Mouse (Mus musculus) thymus, postnatal 25 days (tissue): Measurements from ENCODE around the gene Tmem62.
"Not testable (repeated sequence)": the region's sequence is repeated elsewhere in the genome, so short reads cannot be mapped to it uniquely, and the experiment has no call there.

Source experiments
- DNase-seq: peaks from one replicate; pipeline ENCODE4 v3.0.0; 2022

Tmem62 gene

DNA sequence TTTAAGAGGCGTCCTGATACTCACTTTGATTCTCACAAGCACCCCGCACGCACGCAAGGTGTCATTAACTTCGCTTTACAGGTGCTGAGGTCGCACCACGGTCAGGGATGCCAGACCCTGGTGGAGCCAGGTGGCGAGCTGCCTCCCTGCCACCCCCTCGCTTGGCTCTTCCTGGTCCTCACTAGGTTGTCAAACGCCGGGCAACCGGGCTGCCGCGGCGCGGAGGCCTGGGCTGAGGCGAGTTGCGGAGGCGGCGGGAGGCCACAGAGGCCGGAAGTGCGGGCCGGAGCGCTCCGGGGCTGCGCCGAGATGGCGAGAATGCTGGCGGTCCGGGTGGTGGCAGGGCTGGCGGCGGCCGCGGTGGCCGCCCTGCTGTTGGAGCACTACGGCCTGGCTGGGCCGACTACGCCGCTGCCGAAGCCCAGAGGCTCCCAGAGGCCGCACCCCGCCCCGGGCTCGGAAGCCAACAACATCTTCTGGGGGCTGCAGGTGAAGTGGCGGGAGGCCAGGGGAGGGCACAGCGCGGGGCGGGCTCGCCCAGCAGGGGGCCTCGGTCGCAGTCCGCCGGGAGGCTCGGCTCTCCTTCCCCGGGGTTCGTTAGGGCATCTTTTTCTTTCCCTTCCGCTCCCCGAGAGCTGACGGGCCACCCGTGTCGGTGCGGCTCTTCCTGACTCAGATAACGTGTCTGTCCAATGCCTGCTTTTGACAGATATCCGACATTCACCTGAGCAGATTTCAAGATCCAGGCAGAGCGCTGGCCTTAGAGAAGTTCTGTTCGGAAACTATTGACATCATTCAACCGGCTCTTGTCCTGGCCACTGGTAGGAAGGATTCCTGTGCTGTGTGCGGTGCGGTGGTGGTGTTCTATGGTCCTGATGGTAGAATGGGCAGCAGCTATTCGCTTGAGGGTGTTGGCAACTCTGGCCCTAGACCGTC, at the start of gene Tmem62:
TSS of gene Tmem62 (plus strand) at position 28 of the 936 bp plus-strand sequence.
- peak; percentile 84 for DNase-seq

DNA sequence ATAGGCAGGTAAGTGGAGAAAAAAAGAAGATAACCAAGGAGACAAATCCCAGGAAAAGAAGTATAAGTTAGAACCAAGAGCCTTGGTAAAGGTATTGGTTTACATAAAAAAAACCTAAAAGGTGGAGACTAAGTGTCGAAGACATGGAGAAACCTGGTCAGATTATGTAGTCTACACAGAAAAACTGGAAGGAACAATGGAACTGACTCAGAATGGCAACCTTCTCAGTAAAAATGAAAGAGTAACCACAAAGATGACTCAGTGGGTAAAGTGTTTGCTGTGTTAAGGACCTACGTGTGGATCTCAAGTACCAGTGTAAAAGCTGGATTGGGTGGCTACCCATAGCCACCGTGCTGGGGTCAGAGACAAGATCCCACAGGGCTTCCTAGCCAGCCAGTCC, 43.8 kb upstream of the Tmem62 start:
- no peak for DNase-seq

DNA sequence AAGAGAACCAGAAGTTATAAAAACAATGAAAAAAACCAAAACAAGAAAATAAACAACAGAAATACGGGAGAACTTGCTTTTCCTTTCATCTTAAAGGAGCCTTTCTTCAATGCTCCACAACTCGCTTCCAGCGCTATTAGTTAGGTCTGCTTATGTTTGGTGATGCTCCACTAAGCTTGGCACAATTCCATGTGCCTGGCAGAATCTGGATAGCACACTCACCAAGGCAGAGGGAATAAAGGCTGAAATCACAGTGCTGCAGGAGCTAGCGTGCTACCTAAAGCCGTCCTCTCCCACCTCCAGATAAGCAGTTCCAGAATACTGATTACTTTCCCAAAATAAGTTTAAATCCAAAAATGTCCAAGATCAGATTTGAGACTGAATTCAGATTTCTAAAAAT, 25.6 kb upstream of the Tmem62 start:
- DNase-seq = no peak

DNA sequence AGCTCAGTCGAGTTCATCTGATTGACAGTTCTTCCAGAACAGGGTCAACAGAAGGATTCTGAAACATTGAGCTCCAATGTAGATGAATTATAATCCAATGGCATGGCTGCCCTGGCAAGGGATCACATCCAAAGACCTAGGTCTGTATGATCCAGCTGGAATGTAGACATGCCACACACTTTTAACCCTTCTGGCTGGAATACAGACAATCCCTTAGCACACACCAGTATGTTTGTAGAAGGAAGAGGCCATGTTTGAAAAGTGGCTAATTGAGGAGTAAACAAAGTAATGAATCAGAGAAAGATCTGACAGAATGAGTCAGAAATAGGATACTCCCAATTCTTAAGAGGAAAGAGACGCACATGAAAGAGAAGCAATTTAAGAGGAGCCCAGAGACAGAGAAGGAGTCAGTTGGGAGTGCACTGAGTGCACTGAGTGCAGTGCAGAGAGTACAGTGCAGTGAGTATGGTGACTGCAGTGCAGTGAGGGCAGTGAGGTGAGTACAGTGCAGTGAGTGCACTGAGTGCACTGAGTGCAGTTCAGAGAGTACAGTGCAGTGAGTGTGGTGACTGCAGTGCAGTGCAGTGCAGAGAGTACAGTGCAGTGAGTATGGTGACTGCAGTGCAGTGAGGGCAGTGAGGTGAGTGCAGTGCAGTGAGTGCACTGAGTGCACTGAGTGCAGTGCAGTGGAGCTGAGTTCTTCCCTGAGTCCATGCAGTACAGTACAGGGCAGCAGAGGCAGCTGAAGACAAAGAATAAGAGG, 24.5 kb upstream of the Tmem62 start:
- DNase-seq = no peak

DNA sequence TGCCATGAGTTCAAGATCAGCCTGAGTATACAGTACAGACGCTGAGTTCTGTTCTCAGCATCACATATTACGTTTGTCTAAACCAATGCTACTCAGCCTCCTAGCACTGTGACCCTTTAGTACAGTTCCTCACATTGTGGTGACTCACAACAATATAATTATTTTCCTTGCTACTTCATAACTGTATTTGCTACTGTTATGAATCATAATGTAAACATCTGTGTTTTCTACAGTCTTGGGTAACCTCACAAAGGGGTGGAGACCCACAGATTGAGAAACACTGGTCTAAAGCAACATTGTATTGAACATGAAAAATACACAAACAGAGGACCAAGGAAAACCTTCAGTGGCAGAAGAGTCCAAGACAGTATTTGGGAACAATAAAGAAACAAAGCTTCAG, 17.5 kb upstream of the Tmem62 start:
- no peak for DNase-seq

DNA sequence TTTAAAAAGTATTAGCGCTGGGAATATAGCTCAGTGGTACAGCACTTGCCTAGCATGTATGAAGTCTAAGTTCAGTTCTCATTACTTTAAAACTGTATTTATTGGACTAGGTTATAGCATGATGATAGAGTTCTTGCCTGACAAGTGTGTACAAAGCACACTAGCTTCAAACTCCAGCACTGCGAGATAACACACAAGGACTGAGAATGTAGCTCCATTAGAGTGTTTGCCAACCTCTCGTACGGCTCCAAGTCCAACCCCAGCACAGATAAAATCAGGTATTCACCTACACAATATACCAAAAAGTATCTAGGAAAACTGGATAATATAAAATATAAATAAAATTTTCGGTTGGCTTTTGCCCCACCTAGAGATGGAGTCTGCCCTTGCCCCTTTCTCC, 17.0 kb upstream of the Tmem62 start:
- DNase-seq = no peak

DNA sequence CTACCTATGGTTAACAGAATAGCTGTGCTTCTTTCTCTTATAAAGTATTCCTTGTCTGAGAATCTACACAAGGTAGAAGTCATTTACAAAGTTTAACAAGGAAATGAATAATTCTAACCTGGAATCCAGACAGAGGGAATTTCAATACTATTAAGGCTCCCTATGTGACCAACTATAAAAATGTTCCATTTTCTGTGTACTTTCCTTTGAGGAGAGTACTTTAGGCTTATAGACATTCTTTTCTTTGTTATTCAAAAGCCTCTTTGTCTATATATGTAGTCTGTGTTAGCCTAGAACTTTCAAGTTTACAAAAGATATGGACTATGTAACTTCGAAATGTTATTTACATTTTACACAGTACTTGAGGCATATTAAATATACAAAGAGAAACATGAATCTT, 16.6 kb upstream of the Tmem62 start:
- DNase-seq = no peak

DNA sequence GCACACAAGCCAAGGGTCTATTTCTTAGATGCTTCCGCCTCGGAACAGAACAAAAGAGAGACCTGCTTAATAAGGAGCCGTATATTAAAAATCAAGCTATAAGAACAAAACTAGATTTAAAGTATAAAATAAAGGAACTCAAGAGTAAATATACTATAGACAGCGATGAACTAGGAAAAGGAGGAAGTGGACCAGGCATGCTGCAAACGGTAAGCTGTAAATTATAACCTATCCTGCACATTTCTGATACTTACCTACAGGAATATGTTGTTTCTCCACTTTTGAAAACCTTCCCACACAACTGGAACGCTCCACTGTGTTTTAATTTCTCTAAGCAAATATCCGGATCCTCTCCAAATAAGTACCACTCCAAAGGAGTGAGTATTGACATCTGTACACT, 13.7 kb upstream of the Tmem62 start:
- DNase-seq = no peak

DNA sequence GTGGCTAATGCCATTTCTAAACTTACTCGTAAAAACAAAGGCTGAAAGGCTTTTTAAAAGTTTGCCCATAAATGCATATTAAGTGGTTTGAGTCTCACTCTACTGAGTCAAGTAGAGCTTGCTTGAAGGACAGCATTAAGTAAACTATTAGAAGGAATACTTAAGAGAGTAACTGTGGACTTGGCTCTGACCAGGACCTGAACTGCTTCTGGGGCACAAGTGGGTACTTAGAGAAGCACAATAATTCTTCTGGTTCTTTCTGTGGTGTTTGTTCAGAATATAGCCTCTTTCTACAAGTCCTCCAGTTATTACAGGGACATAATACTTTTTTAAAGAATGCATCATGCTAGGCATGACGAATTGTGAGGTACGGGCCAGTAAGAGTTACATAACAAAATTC, 11.3 kb upstream of the Tmem62 start:
- DNase-seq = no peak

DNA sequence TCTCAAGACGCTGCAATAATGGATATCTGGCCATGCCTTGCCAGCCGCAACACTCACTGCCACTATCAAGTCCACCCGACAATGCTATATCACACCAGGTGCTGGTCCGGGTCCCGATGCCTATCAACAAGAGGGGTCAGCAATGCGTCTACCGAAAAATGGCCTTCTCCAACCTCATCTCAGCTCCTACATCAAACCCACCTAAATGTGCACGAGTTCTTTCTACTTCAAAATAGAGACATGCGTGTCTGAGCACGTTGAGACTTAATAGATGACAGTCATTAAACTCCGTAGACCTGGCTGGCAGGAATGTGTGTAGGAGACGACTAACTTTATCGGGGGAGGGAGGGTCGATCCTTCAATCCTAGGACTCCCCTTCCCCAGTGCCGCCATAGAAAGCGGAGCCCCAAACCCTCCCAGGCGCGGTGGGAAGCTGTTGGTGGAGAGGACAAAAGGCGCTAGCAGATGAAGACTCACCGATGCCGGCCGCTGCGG, 6.7 kb upstream of the Tmem62 start:
- DNase-seq = no peak

DNA sequence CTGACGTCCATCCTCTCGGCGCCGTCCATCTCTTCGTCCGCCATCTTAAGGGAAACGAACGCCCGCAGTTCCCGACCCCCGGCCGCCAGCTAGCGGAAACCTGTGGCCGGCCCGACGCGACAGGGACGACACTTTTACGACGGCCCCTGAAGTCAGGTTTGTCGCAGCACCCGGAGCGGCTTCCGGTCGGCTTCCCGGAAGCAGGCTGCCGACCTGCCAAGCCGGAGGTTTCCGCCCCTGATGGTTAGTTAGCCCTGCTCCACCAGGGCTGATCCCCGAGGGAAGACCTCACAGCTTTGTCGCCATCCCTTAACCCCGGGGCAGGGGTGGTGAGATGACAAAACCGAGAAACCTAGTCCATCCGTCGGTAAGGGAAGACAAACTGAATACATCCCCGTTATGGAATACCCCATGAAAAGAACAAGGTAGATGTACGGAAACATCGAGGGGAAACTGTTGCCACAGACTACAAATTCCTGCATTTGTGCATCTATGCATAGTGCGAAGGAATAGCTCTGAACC, 6.2 kb upstream of the Tmem62 start, which contains the start of gene Ubr1:
TSS of gene Ubr1 (minus strand) at position 157 of the 522 bp plus-strand sequence.
- DNase-seq = peak; percentile 87

DNA sequence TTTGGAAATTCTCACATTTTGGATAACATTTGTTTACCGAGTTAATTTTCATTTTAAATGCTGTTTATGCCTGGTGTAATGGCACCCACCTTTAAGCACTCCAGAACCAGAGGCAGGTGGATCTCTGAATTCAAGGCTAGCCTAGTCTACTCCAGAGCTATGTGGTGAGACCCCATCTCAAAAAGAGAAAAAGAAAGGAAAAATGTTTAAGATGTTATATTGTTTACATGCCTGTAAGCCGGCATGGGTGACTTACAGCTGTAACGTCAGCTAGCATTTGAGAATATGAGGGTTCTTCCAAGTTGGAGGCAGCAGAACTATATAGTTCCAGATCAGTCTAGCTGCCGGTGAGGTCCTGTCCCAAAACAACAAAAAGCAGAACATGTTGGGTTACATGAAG, 5.1 kb upstream of the Tmem62 start:
- DNase-seq = no peak

DNA sequence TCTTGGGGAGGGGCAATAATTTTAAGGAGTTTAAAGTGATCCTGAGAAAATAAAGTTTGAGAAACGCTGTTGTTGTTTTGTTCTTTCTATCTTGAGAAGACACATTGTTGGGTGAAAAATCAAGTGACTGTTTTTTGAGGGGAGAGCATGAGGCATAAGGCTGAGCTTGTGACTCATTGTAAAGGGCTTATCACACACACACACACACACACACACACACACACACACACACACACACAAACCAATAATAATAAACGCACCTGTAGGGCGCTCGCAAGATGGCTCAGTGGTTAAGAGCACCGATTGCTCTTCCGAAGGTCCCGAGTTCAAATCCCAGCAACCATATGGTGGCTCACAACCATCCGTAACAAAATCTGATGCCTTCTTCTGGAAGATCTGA, 4.6 kb upstream of the Tmem62 start:
- DNase-seq = not testable (repeated sequence)

DNA sequence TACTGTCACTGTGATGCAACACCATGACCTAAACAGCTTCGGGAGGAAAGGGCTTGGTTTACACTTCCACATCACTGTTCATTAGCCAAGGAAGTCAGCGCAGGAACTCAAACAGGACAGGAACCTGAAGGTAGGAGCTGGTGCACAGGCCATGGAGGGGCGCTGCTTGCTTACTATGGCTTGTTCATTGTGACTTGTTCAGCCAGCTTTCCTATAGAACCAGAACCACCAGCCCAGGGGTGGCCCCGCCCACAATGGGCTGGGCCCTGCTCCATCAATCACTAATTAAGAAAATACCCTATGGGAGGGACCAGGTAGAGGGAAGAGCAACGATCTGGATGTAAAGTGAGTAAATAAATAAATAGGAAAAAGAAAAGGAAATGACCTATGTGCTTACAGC, 3.9 kb upstream of the Tmem62 start:
- DNase-seq = no peak

DNA sequence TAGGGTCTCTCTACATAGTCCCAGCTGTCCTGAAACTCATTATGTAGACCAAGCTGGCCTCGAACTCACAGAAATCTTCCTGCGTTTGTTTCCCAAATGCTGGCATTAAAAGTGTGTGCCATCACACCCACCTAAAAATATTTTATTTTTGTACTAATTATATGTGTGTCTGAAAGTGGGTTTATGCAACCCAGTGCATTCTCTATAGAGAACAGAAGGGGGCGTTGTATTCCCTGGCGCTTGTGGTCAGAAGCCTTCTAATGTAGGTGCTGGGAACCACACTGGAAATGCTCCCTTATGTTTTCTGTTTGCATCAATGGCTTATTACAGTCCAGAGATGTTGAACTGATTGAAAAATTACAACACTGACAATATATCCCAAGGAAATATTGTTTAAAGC, 509 bp upstream of the Tmem62 start:
- DNase-seq = no peak

DNA sequence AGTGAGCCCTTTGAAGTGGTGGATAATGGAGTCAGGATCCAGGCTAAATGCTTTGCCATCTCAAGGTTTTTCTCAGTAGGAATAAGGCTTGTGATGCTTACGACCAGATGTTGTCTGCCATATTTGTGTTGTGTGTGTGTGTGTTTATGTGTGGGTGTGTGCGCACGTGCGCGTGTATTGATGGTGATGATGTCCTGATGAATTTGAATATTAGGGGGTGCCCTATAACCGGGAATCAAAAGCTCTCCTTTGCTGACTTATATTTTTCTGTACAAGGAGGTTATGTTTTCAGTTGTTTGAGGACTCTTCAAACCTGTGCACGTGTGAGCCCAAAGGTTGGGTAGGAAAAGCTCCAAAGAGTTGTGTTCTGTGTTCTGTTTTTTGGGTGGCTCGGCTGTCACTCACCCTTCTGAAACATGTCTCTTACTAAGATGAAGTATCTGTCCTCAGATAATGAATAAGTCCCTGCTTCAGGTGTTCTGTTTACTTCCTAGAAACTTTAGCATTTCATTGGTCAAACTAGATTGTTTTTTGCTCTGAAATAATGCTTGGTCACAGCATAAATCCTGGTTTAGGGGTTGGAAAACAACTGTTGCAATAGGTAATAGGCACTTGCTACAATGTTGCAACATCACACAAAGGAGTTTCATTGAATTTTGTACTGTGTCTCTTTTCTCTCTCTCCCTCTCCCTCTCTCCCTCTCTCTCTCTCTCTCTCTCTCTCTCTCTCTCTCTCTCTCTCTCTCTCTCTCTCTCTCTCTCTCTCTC, 1.3 kb downstream of the Tmem62 start:
- DNase-seq = no peak

DNA sequence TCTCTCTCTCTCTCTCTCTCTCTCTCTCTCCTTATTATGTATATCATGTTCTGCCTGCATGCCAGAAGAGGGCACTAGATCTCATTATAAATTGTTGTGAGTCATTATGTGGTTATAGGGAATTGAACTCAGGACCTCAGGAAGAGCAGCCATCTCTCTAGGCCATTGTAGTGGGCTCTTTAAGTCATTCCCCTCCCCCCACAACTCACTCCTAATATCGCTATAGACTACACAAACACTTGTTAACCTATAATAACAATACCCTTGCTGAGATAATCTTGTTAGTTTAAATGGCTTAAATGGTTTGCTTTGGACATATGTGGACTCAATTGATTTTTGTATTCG, 1.8 kb downstream of the Tmem62 start:
- no peak for DNase-seq

DNA sequence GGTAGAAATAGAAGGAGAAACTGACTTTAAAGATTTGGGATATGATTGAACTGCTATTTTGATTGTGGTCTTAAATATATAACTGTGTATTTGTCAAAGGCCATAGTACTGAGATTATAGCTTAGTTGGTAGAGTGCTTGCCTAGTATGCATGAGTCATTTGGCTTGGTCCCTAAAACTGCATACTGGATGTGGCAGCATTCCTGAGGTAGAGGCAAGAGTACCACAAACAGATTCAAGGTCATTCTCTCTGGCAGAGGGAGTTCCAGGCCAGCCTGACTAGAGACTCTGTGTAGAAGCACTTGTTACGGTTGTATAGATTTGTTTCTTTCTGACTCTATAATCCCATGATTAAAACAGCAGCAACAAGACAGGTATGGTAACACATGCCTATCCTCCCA, 3.0 kb downstream of the Tmem62 start:
- no peak for DNase-seq

DNA sequence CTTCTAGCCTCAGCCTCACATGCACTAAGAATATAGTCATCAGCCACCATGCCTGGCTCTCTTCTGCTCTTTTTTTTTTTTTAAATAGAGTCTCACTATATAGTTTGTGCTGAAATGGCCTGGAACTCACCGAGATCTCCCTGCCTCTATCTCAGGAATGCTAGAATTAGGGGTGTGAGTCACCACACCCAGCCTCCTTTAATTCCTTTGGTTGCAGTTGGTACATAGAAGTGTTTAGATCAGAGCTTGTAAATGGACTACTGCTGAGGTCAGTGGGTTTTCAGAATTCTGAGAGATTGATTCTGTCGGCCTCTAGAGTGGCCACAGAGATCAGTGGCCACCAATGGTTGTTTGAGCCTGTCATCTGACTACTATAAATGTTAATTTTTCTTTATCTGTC, 4.0 kb downstream of the Tmem62 start:
- DNase-seq = no peak

DNA sequence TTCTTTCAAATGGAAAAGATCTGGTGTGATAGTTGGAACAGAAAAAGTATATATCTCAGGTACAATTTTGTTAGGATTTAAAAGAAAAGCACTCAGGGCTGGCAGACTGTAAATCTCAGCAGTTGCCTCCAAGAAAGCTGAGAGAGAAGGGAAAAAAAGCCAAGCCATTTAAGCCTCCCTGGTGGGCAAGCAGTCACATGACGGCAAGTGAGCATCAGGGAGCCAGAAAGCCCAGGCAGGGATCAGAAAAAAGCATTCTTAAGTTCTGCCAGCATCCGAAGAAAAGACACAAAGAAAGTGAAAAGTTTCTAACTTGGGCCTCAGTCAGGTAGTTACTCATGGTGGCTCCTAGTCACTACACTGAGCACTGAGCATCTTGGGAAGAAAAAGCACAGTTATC, 6.8 kb downstream of the Tmem62 start:
- no peak for DNase-seq

DNA sequence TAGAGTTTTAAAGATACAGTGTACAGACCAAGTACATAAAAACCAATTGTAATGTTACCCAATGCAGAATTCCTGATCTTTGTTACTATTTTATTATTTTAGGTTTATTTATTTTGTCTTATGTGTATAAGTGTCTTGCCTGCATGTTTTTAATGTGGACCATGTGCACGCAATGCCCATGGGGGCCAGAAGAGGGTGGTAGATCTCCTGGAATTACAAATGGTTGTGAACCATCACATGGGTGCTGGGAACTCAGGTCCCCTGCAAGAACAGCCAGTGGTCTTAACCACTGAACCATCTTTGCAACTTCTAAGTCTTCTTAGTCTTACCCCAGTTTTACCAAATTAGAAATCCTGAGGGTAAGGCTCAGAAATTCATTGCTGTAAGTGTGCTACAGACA, 8.4 kb downstream of the Tmem62 start:
- peak; percentile 20 for DNase-seq

DNA sequence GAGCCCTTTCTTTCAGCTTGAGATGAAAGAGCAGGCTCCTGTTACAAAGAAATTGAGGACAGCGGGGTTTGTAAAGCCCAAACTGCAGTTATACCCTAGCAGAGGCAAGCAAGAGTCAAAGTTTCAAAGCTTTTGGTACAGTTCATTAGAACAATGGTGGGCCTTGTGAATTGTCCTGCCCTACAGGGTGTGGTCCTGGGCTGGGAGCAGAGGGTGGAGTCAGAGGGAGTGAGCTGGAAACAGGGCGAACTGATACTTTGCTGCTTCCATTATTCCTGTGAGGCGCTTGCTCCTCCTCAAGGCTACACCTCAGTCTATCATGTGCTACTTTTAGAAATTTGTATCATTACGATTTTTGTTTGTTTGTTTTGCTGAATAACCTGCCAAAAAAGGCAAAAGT, 14.4 kb downstream of the Tmem62 start:
- DNase-seq = no peak

DNA sequence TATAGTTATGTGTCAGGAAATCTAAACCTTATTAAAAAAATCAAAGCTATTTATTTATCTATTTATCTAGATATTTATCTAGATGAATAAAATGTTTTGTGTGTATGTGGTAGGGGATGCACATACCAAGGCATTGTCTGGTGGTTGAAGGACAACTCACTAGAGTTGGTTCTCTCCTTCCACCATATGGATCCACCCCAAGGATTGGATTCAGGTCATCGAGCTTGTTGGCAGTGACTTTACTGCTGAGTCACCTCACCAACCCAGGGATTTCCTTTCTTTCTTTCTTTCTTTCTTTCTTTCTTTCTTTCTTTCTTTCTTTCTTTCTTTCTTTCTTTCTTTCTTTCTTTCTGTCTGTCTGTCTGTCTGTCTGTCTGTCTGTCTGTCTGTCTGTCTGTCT, 19.8 kb downstream of the Tmem62 start:
- not testable (repeated sequence) for DNase-seq
